Mouse (Mus musculus) midbrain, postnatal 0 days (tissue): Measurements from ENCODE around the gene Ano2. TPM values are rescaled to one million over a fixed set of nuclear protein-coding genes. Genes with fewer than 3 reads are reported as not detected.

Experiments
- ATAC-seq: fragments of 200-750 bp; cut with Nextera tagmentation; 2 replicates; pipeline ENCODE4 v1.8.0; 2017; ENCODE audit warnings: moderate number of reproducible peaks, mild to moderate bottlenecking, moderate TSS enrichment, moderate library complexity; ENCODE audit not compliant: low FRiP score
- DNase-seq: peaks from one replicate; pipeline ENCODE4 v3.0.0-alpha.2; 2015; ENCODE audit warnings: low spot score
- H3K27ac ChIP-seq: fragments of 300-500 bp; sonication (generic); 2 replicates; pipeline ENCODE4 v1.5.1; 2014; ENCODE audit warnings: low read depth, mild to moderate bottlenecking, low read length, mixed read lengths
- H3K27me3 ChIP-seq: fragments of 300-500 bp; sonication (generic); 2 replicates; pipeline ENCODE4 v1.6.1; 2014; ENCODE audit warnings: low read length, control low read depth, mixed read lengths; ENCODE audit not compliant: insufficient read depth
- H3K36me3 ChIP-seq: fragments of 300-500 bp; sonication (generic); 2 replicates; pipeline ENCODE4 v1.6.1; 2014; ENCODE audit warnings: low read length, control low read depth, mixed read lengths; ENCODE audit not compliant: insufficient read depth
- H3K4me1 ChIP-seq: fragments of 300-500 bp; sonication (generic); 2 replicates; pipeline ENCODE4 v1.6.1; 2014; ENCODE audit warnings: mild to moderate bottlenecking, control low read depth, antibody characterized with exemption, low read length, mixed read lengths; ENCODE audit not compliant: insufficient read depth
- H3K4me2 ChIP-seq: fragments of 300-500 bp; sonication (generic); 2 replicates; pipeline ENCODE4 v1.6.1; 2014; ENCODE audit warnings: low read depth, mild to moderate bottlenecking, low read length, mixed read lengths; ENCODE audit not compliant: poor library complexity, severe bottlenecking
- H3K4me3 ChIP-seq: fragments of 300-500 bp; sonication (generic); 2 replicates; pipeline ENCODE4 v1.5.1; 2014; ENCODE audit warnings: low read depth, mild to moderate bottlenecking, low read length, moderate library complexity
- H3K9ac ChIP-seq: fragments of 300-500 bp; sonication (generic); replicated peaks from 2 replicates; pipeline ENCODE4 v1.6.1; 2014; ENCODE audit warnings: mild to moderate bottlenecking, low read length, moderate library complexity, mixed read lengths; ENCODE audit not compliant: poor library complexity, severe bottlenecking
- H3K9me3 ChIP-seq: fragments of 300-500 bp; sonication (generic); 2 replicates; pipeline ENCODE4 v1.6.1; 2016; ENCODE audit warnings: low read length, control low read depth
- CTCF ChIP-seq: IDR thresholded peaks from 2 replicates; pipeline ENCODE4 v1.5.1; 2016; ENCODE audit warnings: antibody characterized with exemption, mild to moderate bottlenecking
- WGBS: fragments of 180-500 bp; shearing (Covaris S2); extraction: QIAGEN DNeasy Blood & Tissue Kit; methylation state at CpG from one replicate; pipeline ENCODE4 v1.1.7; 2014; 5-methylcytosine and 5-hydroxymethylcytosine counted together
- polyA plus RNA-seq: library from polyadenylated mRNA; unstranded; fragments of >200 nt; fragmentation: Nextera tagmentation; extraction: Ambion mirVana; gene quantifications from 2 replicates; pipeline ENCODE4 v1.2.1, GENCODE M21; 2015
- total RNA-seq: library from RNA; depleted of rRNA; stranded (reverse); fragments of >200 nt; gene quantifications from 2 replicates; pipeline ENCODE4 v1.2.3, GENCODE M21; 2014

Ano2 gene
- total and polyA plus RNA-seq, 2 experiments from 2014 or later, result 0.77 to 0.98 TPM

GRCm38 (mm10) chr6:125954965-125955364, 264.7 kb downstream of the Ano2 start:
- ATAC-seq (peak; percentile 52; the same call in 1 of the 2 replicates), DNase-seq (peak; percentile 65)
- Histone ChIP-seq H3K9me3 (no peaks in the 10 kb centered on the region), H3K4me2 (no peak overlapping the region), H3K27ac (no peak overlapping the region), H3K4me1 (no peaks in the 10 kb centered on the region), H3K27me3 (no peaks in the 10 kb centered on the region), H3K36me3 (no peaks in the 10 kb centered on the region), H3K4me3 (no peak overlapping the region), H3K9ac (no peak overlapping the region)
- peak; percentile 83 for TF ChIP-seq CTCF
- WGBS, result 24% methylated on average over 3 of the region's 3 CpGs

- Histone ChIP-seq H3K4me2 (no peak overlapping the region), H3K4me1 (no peaks in the 10 kb centered on the region), H3K27ac (no peak overlapping the region), H3K9ac (no peak overlapping the region), H3K4me3 (no peak overlapping the region), H3K9me3 (no peaks in the 10 kb centered on the region), H3K36me3 (no peaks in the 10 kb centered on the region), H3K27me3 (no peaks in the 10 kb centered on the region)
- ATAC-seq (no peak), DNase-seq (no peak)
- no peak for TF ChIP-seq CTCF
Measured at GRCm38 (mm10) chr6:125973551-125973950, 283.3 kb downstream of the Ano2 start.

GRCm38 (mm10) chr6:125975788-125976465, 285.7 kb downstream of the Ano2 start:
- Histone ChIP-seq H3K27me3 (no peaks in the 10 kb centered on the region), H3K4me1 (no peaks in the 10 kb centered on the region), H3K4me3 (no peak overlapping the region), H3K9me3 (no peaks in the 10 kb centered on the region), H3K4me2 (no peak overlapping the region), H3K36me3 (no peaks in the 10 kb centered on the region), H3K27ac (no peak overlapping the region), H3K9ac (no peak overlapping the region)
- ATAC-seq, result no peak
- 39% methylated on average over 15 of the region's 15 CpGs for WGBS
- TF ChIP-seq CTCF, result no peak
- no peak for DNase-seq

- no peak for TF ChIP-seq CTCF
- ATAC-seq (no peak), DNase-seq (no peak)
- Histone ChIP-seq H3K4me2 (no peak overlapping the region), H3K9me3 (no peaks in the 10 kb centered on the region), H3K36me3 (no peaks in the 10 kb centered on the region), H3K9ac (no peak overlapping the region), H3K4me3 (no peak overlapping the region), H3K27me3 (no peaks in the 10 kb centered on the region), H3K27ac (no peak overlapping the region), H3K4me1 (no peaks in the 10 kb centered on the region)
- WGBS, result 95% methylated on average over 5 of the region's 5 CpGs
Measured at GRCm38 (mm10) chr6:125979601-125980000, 289.4 kb downstream of the Ano2 start.

- Histone ChIP-seq H3K9ac (no peak overlapping the region), H3K27ac (no peak overlapping the region), H3K4me2 (no peak overlapping the region), H3K4me1 (no peaks in the 10 kb centered on the region), H3K9me3 (no peaks in the 10 kb centered on the region), H3K36me3 (no peaks in the 10 kb centered on the region), H3K27me3 (no peaks in the 10 kb centered on the region), H3K4me3 (no peak overlapping the region)
- no peak for ATAC-seq
- 79% methylated on average over 4 of the region's 4 CpGs for WGBS
- no peak for TF ChIP-seq CTCF
- no peak for DNase-seq
Measured at GRCm38 (mm10) chr6:125984050-125984449, 293.8 kb downstream of the Ano2 start.

- 45% methylated on average over 5 of the region's 6 CpGs for WGBS
- ATAC-seq (no peak), DNase-seq (no peak)
- H3K9me3 ChIP-seq, result no peaks in the 10 kb centered on the region
- no peak overlapping the region for H3K9ac ChIP-seq
- H3K27me3 ChIP-seq, result no peaks in the 10 kb centered on the region
- no peak overlapping the region for H3K27ac ChIP-seq
- no peak overlapping the region for H3K4me3 ChIP-seq
- H3K4me2 ChIP-seq, result no peak overlapping the region
- no peaks in the 10 kb centered on the region for H3K4me1 ChIP-seq
- no peaks in the 10 kb centered on the region for H3K36me3 ChIP-seq
- TF ChIP-seq CTCF, result no peak
Measured at GRCm38 (mm10) chr6:125992731-125993130, 302.5 kb downstream of the Ano2 start.
